Mouse (Mus musculus) embryo, embryonic 10.5 days (tissue): ENCODE results near the gene Vpreb1.

Experiments used
- DNase-seq: peaks from one replicate; pipeline ENCODE4 v3.0.0-alpha.2; 2015; ENCODE audit warnings: low spot score

Gene Vpreb1

DNA sequence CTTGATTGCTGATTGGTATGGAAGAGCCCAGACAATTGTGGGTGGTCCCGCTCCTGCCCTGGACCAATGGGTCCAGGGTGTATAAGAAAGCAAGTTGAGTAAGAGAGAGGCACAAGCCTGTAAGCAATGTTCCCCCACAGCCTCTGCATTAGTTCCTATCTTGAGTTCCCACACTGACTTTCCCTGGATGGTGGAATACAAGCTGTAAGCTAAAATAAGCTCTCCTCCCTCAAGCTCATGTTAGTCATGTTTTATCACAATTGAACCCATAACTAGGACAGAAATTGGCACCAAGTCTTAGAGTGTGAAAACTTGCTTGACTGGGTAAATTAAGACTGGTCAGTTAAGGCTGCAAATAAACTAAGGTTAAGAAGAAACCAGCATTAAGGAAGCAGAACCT lies 15.1 kb downstream of the Vpreb1 start:
- DNase-seq = no peak

DNA sequence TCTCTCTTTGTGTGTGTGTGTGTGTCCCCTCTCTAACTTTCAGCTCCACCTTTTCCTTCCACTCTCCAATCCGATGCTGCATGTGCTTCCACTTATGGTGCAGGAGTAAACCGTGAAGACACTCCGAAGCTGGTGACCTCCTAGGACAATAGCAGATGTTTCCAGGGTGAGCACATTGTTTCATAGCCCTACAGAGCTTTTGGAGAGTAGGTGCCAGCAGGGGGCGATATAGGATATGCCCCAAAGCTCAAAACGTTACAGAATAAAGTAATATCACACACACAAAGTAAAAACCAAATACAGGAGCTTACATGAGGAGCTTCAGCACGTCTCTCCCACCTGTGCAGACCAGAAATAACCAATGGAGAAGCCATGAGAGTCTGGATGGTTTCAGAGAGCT lies 15.8 kb downstream of the Vpreb1 start:
- peak; percentile 58 for DNase-seq

DNA sequence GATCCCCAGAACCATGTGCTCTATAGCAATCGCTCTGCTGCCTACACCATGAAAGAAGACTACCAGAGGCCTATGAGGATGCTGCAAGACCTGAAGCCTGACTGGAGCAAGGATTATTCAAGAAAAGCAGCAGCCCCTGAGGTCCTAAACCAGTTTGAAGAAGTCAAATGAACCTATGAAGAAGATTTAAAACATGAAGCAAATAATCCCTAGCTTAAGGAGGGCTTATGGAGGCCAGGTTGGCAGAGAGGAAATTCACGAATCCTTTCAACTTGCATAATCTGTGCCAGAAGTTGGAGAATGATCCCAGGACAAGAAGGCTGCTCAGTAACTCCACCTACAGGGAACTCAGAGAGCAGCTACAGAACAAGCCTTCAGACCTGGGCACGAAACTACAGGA lies 18.2 kb downstream of the Vpreb1 start:
- DNase-seq = no peak

DNA sequence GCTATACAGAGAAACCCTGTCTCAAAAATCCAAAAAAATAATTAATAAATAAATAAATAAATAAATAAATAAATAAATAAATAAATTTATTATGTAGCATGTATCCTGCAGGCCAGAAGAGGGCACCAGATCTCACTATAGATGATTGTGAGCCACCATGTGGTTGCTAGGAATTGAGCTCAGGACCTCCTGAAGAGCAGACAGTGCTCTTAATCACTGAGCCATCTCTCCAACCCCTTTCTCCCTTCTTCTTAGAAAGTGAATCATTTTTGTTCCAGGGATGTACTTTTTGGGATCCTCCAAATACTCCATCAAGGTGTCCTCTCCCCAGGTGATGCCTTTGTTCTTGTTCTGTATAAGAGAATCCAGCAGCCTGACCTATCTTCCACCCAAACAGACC lies 21.4 kb downstream of the Vpreb1 start:
- no peak for DNase-seq

DNA sequence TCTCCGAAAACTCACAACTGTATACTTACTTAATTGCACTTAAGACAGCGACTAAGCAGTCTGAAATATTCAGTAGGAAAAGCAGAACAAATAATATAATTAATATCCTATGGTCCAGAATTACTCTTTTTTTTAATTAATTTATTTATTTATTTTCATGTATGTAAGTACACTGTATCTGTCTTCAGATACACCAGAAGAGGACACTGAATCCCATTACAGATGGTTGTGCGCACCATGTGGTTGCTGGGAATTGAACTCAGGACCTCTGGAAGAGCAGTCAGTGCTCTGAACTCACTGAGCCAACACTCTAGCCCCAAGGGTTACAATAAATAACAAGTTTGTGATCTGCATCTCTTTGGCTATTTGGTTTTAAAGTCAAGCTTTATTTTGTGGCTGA lies 41.0 kb downstream of the Vpreb1 start:
- DNase-seq = no peak

- DNase-seq = peak; percentile 81
These were observed 41.7 kb downstream of the Vpreb1 start, which contains the start of gene Spag6l for GRCm38 (mm10) chr16:16828757-16829615. TSS of gene Spag6l (minus strand) at chr16:16829456.

DNA sequence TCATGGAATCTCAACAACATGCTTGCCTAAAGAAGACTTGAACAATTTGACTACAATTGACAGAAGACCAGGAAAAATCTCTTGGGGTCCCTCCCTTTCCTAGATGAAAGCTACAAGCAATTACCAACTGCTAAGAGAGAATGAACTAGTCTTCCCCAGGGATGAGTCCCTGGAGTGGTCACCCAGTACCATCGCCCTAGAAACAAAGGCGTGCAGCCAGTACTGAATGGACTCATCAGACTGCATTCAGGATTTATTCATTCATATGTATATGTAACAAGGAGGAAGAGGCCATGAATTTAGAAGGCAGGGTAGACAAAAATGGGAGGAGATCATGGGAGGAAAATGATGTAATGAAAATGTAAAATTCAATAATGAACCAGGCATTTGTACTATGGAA lies 44.4 kb downstream of the Vpreb1 start:
- DNase-seq = no peak

- no peak for DNase-seq
These were observed 45.2 kb downstream of the Vpreb1 start for GRCm38 (mm10) chr16:16825476-16825875.
